Mouse (Mus musculus) forebrain, embryonic 12.5 days (tissue): ENCODE results near the gene Gm10643. TPM values are rescaled to one million over a fixed set of nuclear protein-coding genes. Genes with fewer than 3 reads are reported as not detected.

Source experiments
- ATAC-seq: fragments of 200-750 bp; cut with Nextera tagmentation; 2 replicates; pipeline ENCODE4 v1.8.0; 2017; ENCODE audit warnings: moderate TSS enrichment; ENCODE audit not compliant: low FRiP score
- H3K27ac ChIP-seq: fragments of 300-500 bp; sonication (generic); 2 replicates; pipeline ENCODE4 v1.5.1; 2016; ENCODE audit warnings: mild to moderate bottlenecking
- H3K27me3 ChIP-seq: fragments of 300-500 bp; sonication (generic); 2 replicates; pipeline ENCODE4 v1.6.1; 2016; ENCODE audit warnings: mild to moderate bottlenecking
- H3K36me3 ChIP-seq: fragments of 300-500 bp; sonication (generic); replicated peaks from 2 replicates; pipeline ENCODE4 v1.6.1; 2016; ENCODE audit warnings: mild to moderate bottlenecking
- H3K4me1 ChIP-seq: fragments of 300-500 bp; sonication (generic); 2 replicates; pipeline ENCODE4 v1.6.1; 2016
- H3K4me2 ChIP-seq: fragments of 300-500 bp; sonication (generic); 2 replicates; pipeline ENCODE4 v1.6.1; 2016; ENCODE audit warnings: mild to moderate bottlenecking, moderate library complexity
- H3K4me3 ChIP-seq: fragments of 300-500 bp; sonication (generic); replicated peaks from 2 replicates; pipeline ENCODE4 v1.5.1; 2016; ENCODE audit warnings: mild to moderate bottlenecking
- H3K9ac ChIP-seq: fragments of 300-500 bp; sonication (generic); 2 replicates; pipeline ENCODE4 v1.6.1; 2016; ENCODE audit warnings: mild to moderate bottlenecking
- H3K9me3 ChIP-seq: fragments of 300-500 bp; sonication (generic); 2 replicates; pipeline ENCODE4 v1.6.1; 2016
- WGBS: fragments of 180-500 bp; shearing (Covaris S2); methylation state at CpG from one replicate; pipeline ENCODE4 v1.1.7; 2016; 5-methylcytosine and 5-hydroxymethylcytosine counted together
- microRNA counts: library from miRNA; unstranded; fragments of <30 nt; microRNA quantifications from one replicate; lab custom pipeline; 2017
- microRNA-seq: library from miRNA; unstranded; fragments of <30 nt; microRNA quantifications from one replicate; pipeline ENCODE4, GENCODE M21; 2017
- polyA plus RNA-seq: library from polyadenylated mRNA; unstranded; fragments of >200 nt; fragmentation: Nextera tagmentation; extraction: Ambion mirVana; gene quantifications from 2 replicates; pipeline ENCODE4 v1.2.1, GENCODE M21; 2016

Gm10643 gene
- polyA plus RNA-seq, 1 experiment from 2014 or later = 2.4 TPM

DNA sequence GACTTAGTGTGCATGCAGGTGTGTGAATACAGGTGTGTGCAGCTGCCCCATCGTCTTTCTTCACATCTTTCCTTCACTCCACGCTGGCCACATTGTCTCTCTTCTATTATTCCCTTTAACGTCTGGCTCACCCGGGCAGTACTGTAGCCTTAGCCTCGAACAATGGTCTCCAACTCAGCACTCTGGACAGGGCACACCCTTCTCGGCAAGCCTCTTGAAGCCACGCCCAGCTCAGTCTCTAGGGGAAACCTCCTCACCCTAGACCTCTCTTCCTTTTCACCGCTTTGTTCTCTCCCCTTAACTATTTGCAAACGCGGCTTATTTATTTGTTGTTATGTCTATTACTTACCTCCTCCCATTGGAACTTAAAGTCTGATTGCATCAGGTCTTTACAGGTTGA, 37.5 kb downstream of the Gm10643 start:
- peaks cover 12% of the 10 kb centered on the region; the same call in 1 of the 2 replicates for H3K4me1 ChIP-seq
- no peak overlapping the region for H3K4me3 ChIP-seq
- no peak overlapping the region for H3K4me2 ChIP-seq
- no peak for ATAC-seq
- no peaks in the 10 kb centered on the region for H3K36me3 ChIP-seq
- no peak overlapping the region for H3K27ac ChIP-seq
- 8% methylated on average over 10 of the region's 10 CpGs for WGBS
- no peak overlapping the region for H3K9ac ChIP-seq
- H3K27me3 ChIP-seq = peaks cover 59% of the 10 kb centered on the region
- no peaks in the 10 kb centered on the region for H3K9me3 ChIP-seq

GRCm38 (mm10) chr8:84025863-84026262, 39.1 kb downstream of the Gm10643 start:
- Histone ChIP-seq H3K9ac (peak overlapping the region; percentile 56), H3K4me1 (peaks cover 20% of the 10 kb centered on the region; the same call in 1 of the 2 replicates), H3K9me3 (no peaks in the 10 kb centered on the region), H3K27ac (no peak overlapping the region), H3K4me3 (peak overlapping the region; percentile 53), H3K36me3 (no peaks in the 10 kb centered on the region), H3K27me3 (peaks cover 75% of the 10 kb centered on the region), H3K4me2 (peak overlapping the region; percentile 88)
- WGBS = 1% methylated on average over 41 of the region's 41 CpGs
- ATAC-seq = peak; percentile 84

DNA sequence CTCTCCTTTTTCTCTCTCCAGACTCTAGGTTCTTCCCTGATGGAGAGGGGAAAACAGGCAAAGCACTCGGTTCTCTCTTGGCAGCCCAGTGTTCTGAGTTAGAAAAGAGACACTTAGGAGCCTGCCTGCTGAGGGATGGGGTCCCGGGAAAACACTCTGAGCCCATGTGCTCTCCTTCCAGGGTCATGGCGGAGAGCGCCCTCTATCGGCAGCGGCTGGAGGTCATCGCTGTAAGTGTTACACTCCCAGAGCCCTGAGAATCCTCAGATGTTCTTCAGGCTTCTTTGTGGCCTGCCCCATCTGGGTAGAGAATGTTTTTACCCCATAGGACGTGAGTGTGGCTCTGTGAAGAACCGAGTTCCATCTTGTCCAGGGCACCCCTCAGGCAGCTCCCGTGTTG, 40.8 kb downstream of the Gm10643 start:
- Histone ChIP-seq H3K9me3 (no peaks in the 10 kb centered on the region), H3K36me3 (no peaks in the 10 kb centered on the region), H3K27me3 (peaks cover 83% of the 10 kb centered on the region), H3K4me1 (peaks cover 20% of the 10 kb centered on the region; the same call in 1 of the 2 replicates), H3K9ac (no peak overlapping the region), H3K27ac (no peak overlapping the region), H3K4me2 (no peak overlapping the region), H3K4me3 (no peak overlapping the region)
- ATAC-seq = no peak
- 13% methylated on average over 10 of the region's 10 CpGs for WGBS

DNA sequence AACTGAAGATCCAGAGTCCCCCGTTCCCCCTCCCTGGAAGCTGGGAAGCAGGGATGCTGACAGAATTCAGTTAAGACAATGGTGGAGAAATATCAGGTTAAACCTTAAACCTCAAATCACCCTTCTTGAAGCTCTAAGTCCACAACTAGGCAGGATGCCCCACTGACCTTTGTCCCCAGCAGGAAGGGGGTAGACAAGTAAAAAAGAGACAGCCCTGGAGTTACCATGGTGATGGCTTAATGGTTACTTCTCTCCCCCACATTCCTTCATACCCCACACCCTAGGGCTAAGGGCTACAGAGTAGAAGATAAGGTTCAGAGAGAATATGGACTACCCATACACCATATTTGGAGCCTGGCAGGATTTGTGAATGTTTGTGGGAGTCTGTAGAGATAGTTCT, 41.3 kb downstream of the Gm10643 start:
- H3K9me3 ChIP-seq = no peaks in the 10 kb centered on the region
- no peak for ATAC-seq
- H3K4me2 ChIP-seq = no peak overlapping the region
- WGBS = 89% methylated on average over 1 of the region's 1 CpGs
- no peaks in the 10 kb centered on the region for H3K36me3 ChIP-seq
- peaks cover 78% of the 10 kb centered on the region for H3K27me3 ChIP-seq
- H3K4me3 ChIP-seq = no peak overlapping the region
- no peak overlapping the region for H3K9ac ChIP-seq
- no peak overlapping the region for H3K27ac ChIP-seq
- peaks cover 20% of the 10 kb centered on the region; the same call in 1 of the 2 replicates for H3K4me1 ChIP-seq

DNA sequence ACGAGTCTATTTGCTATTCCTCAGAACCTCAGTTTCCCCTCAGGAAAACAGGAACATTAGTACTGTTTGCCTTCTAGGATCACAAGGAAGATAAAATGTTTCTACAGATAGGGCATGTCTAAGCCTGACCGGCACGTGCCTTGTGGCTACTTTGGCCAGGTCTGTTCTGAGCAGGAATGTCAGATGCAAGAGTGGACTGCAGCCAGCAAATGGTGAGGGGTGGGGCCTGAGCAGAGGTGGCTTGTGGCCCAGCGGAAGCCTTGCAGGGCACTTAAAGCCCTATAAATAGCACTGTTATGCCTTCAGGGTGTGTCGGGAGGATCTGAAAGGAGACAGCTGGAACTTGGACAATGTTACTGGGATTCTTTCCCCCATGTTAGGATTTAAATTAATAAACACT, 41.9 kb downstream of the Gm10643 start:
- Histone ChIP-seq H3K9ac (no peak overlapping the region), H3K27ac (no peak overlapping the region), H3K9me3 (no peaks in the 10 kb centered on the region), H3K4me2 (no peak overlapping the region), H3K4me1 (peaks cover 20% of the 10 kb centered on the region; the same call in 1 of the 2 replicates), H3K4me3 (no peak overlapping the region), H3K36me3 (no peaks in the 10 kb centered on the region), H3K27me3 (peaks cover 72% of the 10 kb centered on the region)
- WGBS = 66% methylated on average over 5 of the region's 5 CpGs
- ATAC-seq = no peak

GRCm38 (mm10) chr8:84021569-84021968, 43.4 kb downstream of the Gm10643 start:
- Histone ChIP-seq H3K9ac (no peak overlapping the region), H3K27ac (no peak overlapping the region), H3K4me1 (peaks cover 20% of the 10 kb centered on the region; the same call in 1 of the 2 replicates), H3K4me3 (no peak overlapping the region), H3K9me3 (no peaks in the 10 kb centered on the region), H3K4me2 (no peak overlapping the region), H3K27me3 (peaks cover 57% of the 10 kb centered on the region), H3K36me3 (no peaks in the 10 kb centered on the region)
- WGBS = 44% methylated on average over 12 of the region's 12 CpGs
- ATAC-seq = no peak

DNA sequence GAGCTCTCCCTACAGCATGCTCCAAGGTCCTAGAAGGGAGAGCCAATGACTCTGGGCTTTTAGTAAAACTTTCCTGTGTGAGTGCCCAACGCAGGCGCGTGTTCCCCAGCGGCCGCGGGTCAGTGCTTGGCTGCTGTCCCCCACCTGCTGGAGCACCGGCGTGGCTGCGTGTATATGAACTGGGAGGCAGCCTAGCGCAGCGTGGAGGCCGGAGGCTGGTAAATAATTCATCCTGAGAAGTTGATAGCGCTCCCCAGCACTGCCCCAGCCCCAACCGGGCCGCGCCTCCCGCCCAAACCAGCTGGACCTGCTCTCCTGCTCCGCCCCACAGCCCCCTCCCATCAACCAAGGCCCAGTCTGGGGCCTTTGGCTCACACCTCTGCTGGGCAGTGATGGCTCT, 43.8 kb downstream of the Gm10643 start, which contains the start of gene Palm3:
Gene Palm3 (plus strand): TSS at position 376 of the 400 bp plus-strand sequence.
- Histone ChIP-seq H3K36me3 (no peaks in the 10 kb centered on the region), H3K4me2 (no peak within 1 kb of the TSS), H3K27ac (no peak within 1 kb of the TSS), H3K4me3 (no peak within 1 kb of the TSS), H3K27me3 (peaks cover 52% of the 10 kb centered on the region), H3K9me3 (no peaks in the 10 kb centered on the region), H3K9ac (no peak within 1 kb of the TSS), H3K4me1 (peaks cover 15% of the 10 kb centered on the region; the same call in 1 of the 2 replicates)
- ATAC-seq = no peak
- WGBS = 16% methylated on average over 18 of the region's 18 CpGs

- 87% methylated on average over 9 of the region's 9 CpGs for WGBS
- no peak overlapping the region for H3K27ac ChIP-seq
- H3K9ac ChIP-seq = no peak overlapping the region
- no peak overlapping the region for H3K4me2 ChIP-seq
- H3K27me3 ChIP-seq = peaks cover 44% of the 10 kb centered on the region
- H3K4me3 ChIP-seq = no peak overlapping the region
- no peaks in the 10 kb centered on the region for H3K9me3 ChIP-seq
- no peaks in the 10 kb centered on the region for H3K36me3 ChIP-seq
- H3K4me1 ChIP-seq = peaks cover 8% of the 10 kb centered on the region; the same call in 1 of the 2 replicates
- no peak for ATAC-seq
These were observed 45.2 kb downstream of the Gm10643 start for GRCm38 (mm10) chr8:84019738-84020137.

GRCm38 (mm10) chr8:84015833-84016232, 49.1 kb downstream of the Gm10643 start:
- H3K9me3 ChIP-seq = no peaks in the 10 kb centered on the region
- 96% methylated on average over 5 of the region's 5 CpGs for WGBS
- H3K36me3 ChIP-seq = no peaks in the 10 kb centered on the region
- ATAC-seq = no peak
- peaks cover 47% of the 10 kb centered on the region for H3K27me3 ChIP-seq
- H3K4me3 ChIP-seq = no peak overlapping the region
- H3K4me1 ChIP-seq = peaks cover 20% of the 10 kb centered on the region
- no peak overlapping the region for H3K4me2 ChIP-seq
- H3K27ac ChIP-seq = no peak overlapping the region
- H3K9ac ChIP-seq = no peak overlapping the region

MicroRNAs encoded within 50 kb of the gene (microRNA counts, 519-probe panel; counts per million panel counts)
- microRNA mmu-miR-709 (lab: Ali Mortazavi, UCI) = not detected

Small RNA genes within 50 kb of the gene (microRNA-seq; reads per million reads assigned to microRNA genes)
- gene Mir709 = not detected

Other genes starting within 250 kb of the Gm10643 start
- gene Adgrl1, start 165.0 kb downstream of the Gm10643 start, polyA plus RNA-seq = 30.4 and 31.3 TPM in 2 replicates
- gene Gm10644, start 109.9 kb downstream of the Gm10643 start, polyA plus RNA-seq = 0.88 and 0.90 TPM in 2 replicates
- 59.0 and 61.0 TPM in 2 replicates for gene Asf1b, start 109.6 kb downstream of the Gm10643 start, polyA plus RNA-seq
- gene Prkaca, start 92.1 kb downstream of the Gm10643 start, polyA plus RNA-seq = 181 and 187 TPM in 2 replicates
- gene Samd1, start 67.5 kb downstream of the Gm10643 start, polyA plus RNA-seq = 9.9 and 11.4 TPM in 2 replicates
- gene 1700067K01Rik, start 63.6 kb downstream of the Gm10643 start, polyA plus RNA-seq = 1.2 TPM in 2 replicates
- not detected in 2 replicates for gene 2210011C24Rik, start 53.0 kb downstream of the Gm10643 start, polyA plus RNA-seq
- 3.3 and 4.1 TPM in 2 replicates for gene Palm3, start 43.7 kb downstream of the Gm10643 start, polyA plus RNA-seq
- 0.09 and 0.24 TPM in 2 replicates for gene Il27ra, start 22.5 kb downstream of the Gm10643 start, polyA plus RNA-seq
- not detected in 2 replicates for gene Rln3, start 20.1 kb downstream of the Gm10643 start, polyA plus RNA-seq
- gene Rfx1, start 1.7 kb upstream of the Gm10643 start, polyA plus RNA-seq = 8.4 and 9.2 TPM in 2 replicates
- 18.7 and 19.4 TPM in 2 replicates for gene Dcaf15, start 39.6 kb upstream of the Gm10643 start, polyA plus RNA-seq
- 0.32 and 0.36 TPM in 2 replicates for gene Podnl1, start 60.9 kb upstream of the Gm10643 start, polyA plus RNA-seq
- 17.7 and 20.4 TPM in 2 replicates for gene Cc2d1a, start 82.8 kb upstream of the Gm10643 start, polyA plus RNA-seq
- 2.1 and 2.3 TPM in 2 replicates for gene 4930432K21Rik, start 82.9 kb upstream of the Gm10643 start, polyA plus RNA-seq
- gene Nanos3, start 120.1 kb upstream of the Gm10643 start, polyA plus RNA-seq = 5.9 and 6.0 TPM in 2 replicates
- gene Zswim4, start 171.9 kb upstream of the Gm10643 start, polyA plus RNA-seq = 47.7 and 53.4 TPM in 2 replicates
- gene D8Ertd738e, start 184.6 kb upstream of the Gm10643 start, polyA plus RNA-seq = 267 and 271 TPM in 2 replicates
- gene Mri1, start 192.2 kb upstream of the Gm10643 start, polyA plus RNA-seq = 49.1 and 60.1 TPM in 2 replicates
- gene Ccdc130, start 205.2 kb upstream of the Gm10643 start, polyA plus RNA-seq = 20.6 and 29.1 TPM in 2 replicates